Mouse (Mus musculus) lung, embryonic 14.5 days (tissue): Measurements from ENCODE around the gene Dnal1. TPM values are rescaled to one million over a fixed set of nuclear protein-coding genes. Genes with fewer than 3 reads are reported as not detected.

Source experiments
- ATAC-seq: fragments of 200-750 bp; cut with Nextera tagmentation; 2 replicates; pipeline ENCODE4 v1.8.0; 2017; ENCODE audit warnings: mild to moderate bottlenecking, moderate TSS enrichment, moderate library complexity; ENCODE audit not compliant: insufficient read depth
- DNase-seq: peaks from one replicate; pipeline ENCODE4 v3.0.0-alpha.2; 2015
- H3K27ac ChIP-seq: fragments of 300-500 bp; sonication (generic); 2 replicates; pipeline ENCODE4 v1.5.1; 2014; ENCODE audit warnings: low read depth, mild to moderate bottlenecking, moderate library complexity
- H3K27me3 ChIP-seq: fragments of 300-500 bp; sonication (generic); 2 replicates; pipeline ENCODE4 v1.6.1; 2014; ENCODE audit warnings: low read length, control low read depth; ENCODE audit not compliant: insufficient read depth
- H3K36me3 ChIP-seq: fragments of 300-500 bp; sonication (generic); 2 replicates; pipeline ENCODE4 v1.6.1; 2014; ENCODE audit warnings: control low read depth; ENCODE audit not compliant: insufficient read depth
- H3K4me1 ChIP-seq: fragments of 300-500 bp; sonication (generic); 2 replicates; pipeline ENCODE4 v1.6.1; 2014; ENCODE audit warnings: antibody characterized with exemption, control low read depth; ENCODE audit not compliant: insufficient read depth
- H3K4me2 ChIP-seq: fragments of 300-500 bp; sonication (generic); 2 replicates; pipeline ENCODE4 v1.6.1; 2014; ENCODE audit warnings: mild to moderate bottlenecking
- H3K4me3 ChIP-seq: fragments of 300-500 bp; sonication (generic); 2 replicates; pipeline ENCODE4 v1.5.1; 2014; ENCODE audit warnings: low read depth, low read length
- H3K9ac ChIP-seq: fragments of 300-500 bp; sonication (generic); 2 replicates; pipeline ENCODE4 v1.6.1; 2014
- H3K9me3 ChIP-seq: fragments of 300-500 bp; sonication (generic); 2 replicates; pipeline ENCODE4 v1.6.1; 2016; ENCODE audit warnings: low read depth, low read length, control low read depth
- CTCF ChIP-seq: IDR thresholded peaks from 2 replicates; pipeline ENCODE4 v1.5.1; 2016; ENCODE audit warnings: antibody characterized with exemption, low read depth
- WGBS: fragments of 180-500 bp; shearing (Covaris S2); extraction: QIAGEN DNeasy Blood & Tissue Kit; methylation state at CpG from one replicate; pipeline ENCODE4 v1.1.7; 2014; 5-methylcytosine and 5-hydroxymethylcytosine counted together
- polyA plus RNA-seq: library from polyadenylated mRNA; unstranded; fragments of >200 nt; fragmentation: Nextera tagmentation; extraction: Ambion mirVana; gene quantifications from 2 replicates; pipeline ENCODE4 v1.2.1, GENCODE M21; 2014

Dnal1 gene
- polyA plus RNA-seq, 1 experiment from 2014 or later: 5.2 TPM

- Histone ChIP-seq H3K9me3 (no peaks in the 10 kb centered on the region), H3K36me3 (peaks cover 22% of the 10 kb centered on the region), H3K9ac (0 out of 2 replicates have a peak overlapping the region, but pooled peaks have one; percentile 55), H3K27ac (peak overlapping the region; percentile 85), H3K4me2 (peak overlapping the region; percentile 66), H3K27me3 (no peaks in the 10 kb centered on the region), H3K4me3 (no peak overlapping the region), H3K4me1 (peaks cover 66% of the 10 kb centered on the region)
- no peak for TF ChIP-seq CTCF
- 32% methylated on average over 6 of the region's 6 CpGs for WGBS
- DNase-seq: peak; percentile 58
- ATAC-seq: no peak
Measured at GRCm38 (mm10) chr12:84176886-84177765, 63.0 kb downstream of the Dnal1 start.

- no peak overlapping the region for H3K9ac ChIP-seq
- no peaks in the 10 kb centered on the region for H3K27me3 ChIP-seq
- no peak overlapping the region for H3K4me3 ChIP-seq
- H3K9me3 ChIP-seq: no peaks in the 10 kb centered on the region
- H3K4me1 ChIP-seq: peaks cover 66% of the 10 kb centered on the region
- peaks cover 13% of the 10 kb centered on the region for H3K36me3 ChIP-seq
- DNase-seq (no peak), ATAC-seq (no peak)
- H3K27ac ChIP-seq: no peak overlapping the region
- 39% methylated on average over 1 of the region's 1 CpGs for WGBS
- TF ChIP-seq CTCF: no peak
- H3K4me2 ChIP-seq: no peak overlapping the region
Measured at GRCm38 (mm10) chr12:84178052-84178451, 63.9 kb downstream of the Dnal1 start.

- Histone ChIP-seq H3K36me3 (peaks cover 5% of the 10 kb centered on the region), H3K4me1 (peaks cover 65% of the 10 kb centered on the region), H3K4me3 (no peak overlapping the region), H3K9me3 (no peaks in the 10 kb centered on the region), H3K9ac (no peak overlapping the region), H3K27ac (no peak overlapping the region), H3K27me3 (no peaks in the 10 kb centered on the region), H3K4me2 (no peak overlapping the region)
- WGBS: 55% methylated on average over 10 of the region's 10 CpGs
- TF ChIP-seq CTCF: no peak
- DNase-seq: no peak
- no peak for ATAC-seq
Measured at GRCm38 (mm10) chr12:84178652-84179445, 64.7 kb downstream of the Dnal1 start.

GRCm38 (mm10) chr12:84180090-84180489 is 65.9 kb downstream of the Dnal1 start:
- peaks cover 59% of the 10 kb centered on the region for H3K4me1 ChIP-seq
- ATAC-seq: no peak
- WGBS: 33% methylated on average over 3 of the region's 3 CpGs
- no peaks in the 10 kb centered on the region for H3K27me3 ChIP-seq
- H3K9ac ChIP-seq: no peak overlapping the region
- no peaks in the 10 kb centered on the region for H3K36me3 ChIP-seq
- no peak for TF ChIP-seq CTCF
- H3K4me2 ChIP-seq: no peak overlapping the region
- H3K27ac ChIP-seq: peak overlapping the region; percentile 82
- DNase-seq: peak; percentile 68
- H3K9me3 ChIP-seq: no peaks in the 10 kb centered on the region
- no peak overlapping the region for H3K4me3 ChIP-seq

GRCm38 (mm10) chr12:84180701-84181435 is 66.7 kb downstream of the Dnal1 start:
- no peak overlapping the region for H3K9ac ChIP-seq
- no peak overlapping the region for H3K4me3 ChIP-seq
- H3K4me2 ChIP-seq: peak overlapping the region; percentile 10
- H3K9me3 ChIP-seq: no peaks in the 10 kb centered on the region
- H3K36me3 ChIP-seq: 0 out of 2 replicates have a peak, but pooled peaks cover under 1% of the 10 kb centered on the region
- WGBS: 30% methylated on average over 8 of the region's 8 CpGs
- ATAC-seq: peak; percentile 75
- TF ChIP-seq CTCF: no peak
- DNase-seq: peak; percentile 74
- H3K27ac ChIP-seq: peak overlapping the region; percentile 82
- H3K4me1 ChIP-seq: peaks cover 56% of the 10 kb centered on the region
- no peaks in the 10 kb centered on the region for H3K27me3 ChIP-seq

GRCm38 (mm10) chr12:84181999-84182398 is 67.8 kb downstream of the Dnal1 start:
- Histone ChIP-seq H3K36me3 (0 out of 2 replicates have a peak, but pooled peaks cover 9% of the 10 kb centered on the region), H3K4me2 (no peak overlapping the region), H3K27me3 (no peaks in the 10 kb centered on the region), H3K27ac (peak overlapping the region; percentile 82; the same call in 1 of the 2 replicates), H3K9me3 (no peaks in the 10 kb centered on the region), H3K4me3 (no peak overlapping the region), H3K4me1 (peaks cover 56% of the 10 kb centered on the region), H3K9ac (no peak overlapping the region)
- DNase-seq (no peak), ATAC-seq (no peak)
- WGBS: 62% methylated on average over 6 of the region's 6 CpGs
- TF ChIP-seq CTCF: no peak
